Mouse (Mus musculus) bone marrow macrophage, adult 2 months (primary cell): ENCODE measurements around the gene Tspan9.

Experiments used
- CTCF ChIP-seq: IDR thresholded peaks from 2 replicates; pipeline ENCODE4 v1.5.1; 2012; ENCODE audit warnings: low read depth, mild to moderate bottlenecking, low read length, moderate library complexity
- POLR2A ChIP-seq: IDR thresholded peaks from 2 replicates; pipeline ENCODE4 v1.6.1; 2012; ENCODE audit warnings: mild to moderate bottlenecking, low read depth, low read length, borderline replicate concordance

GRCm38 (mm10) chr6:128034317-128035249, 108.8 kb downstream of the Tspan9 start:
- no peak for TF ChIP-seq CTCF
- TF ChIP-seq POLR2A = no peak
